Mouse (Mus musculus): ENCODE measurements around the gene Usp39. TPM values are rescaled to one million over a fixed set of nuclear protein-coding genes. Genes with fewer than 3 reads are reported as not detected.

The Usp39 gene
- polyA plus RNA-seq, 1 experiment, result 17.8 TPM

DNA sequence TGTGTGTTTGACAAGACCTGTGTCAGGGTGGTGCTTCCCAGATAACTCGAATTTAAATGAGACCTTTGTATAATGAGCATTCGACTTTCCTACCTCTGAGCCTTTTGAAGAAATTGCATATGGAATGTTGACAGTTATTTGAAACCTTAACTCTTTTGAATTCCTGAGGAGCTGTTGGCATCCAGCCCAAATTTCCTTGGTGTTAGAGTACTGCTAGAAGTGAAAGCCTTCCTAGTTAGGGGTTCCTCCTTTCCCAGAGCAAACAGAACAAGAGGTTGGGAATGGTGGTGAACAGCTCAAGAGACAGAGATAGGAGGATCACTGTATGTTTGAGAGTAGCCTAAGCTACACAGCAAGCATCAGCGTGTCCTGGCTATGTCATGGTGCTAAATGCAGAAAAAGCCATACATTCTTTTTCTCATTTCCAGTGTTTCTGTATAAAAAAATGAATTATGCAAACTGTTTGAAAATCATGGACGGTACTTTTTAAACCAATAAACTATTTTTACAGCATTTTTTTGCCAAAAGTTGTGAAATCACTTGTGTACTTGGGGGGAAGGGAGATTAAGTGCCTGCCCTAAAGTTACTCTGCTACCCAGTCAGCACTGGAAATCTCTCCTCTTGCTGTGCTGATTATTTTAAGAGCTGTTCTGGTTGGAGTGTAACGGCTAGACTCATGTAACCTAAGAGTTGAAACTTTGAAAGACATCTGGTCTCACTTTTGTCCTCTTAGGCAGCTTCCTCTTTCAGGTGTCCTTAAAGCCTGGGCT is 7.8 kb upstream of the Usp39 start:
- Histone ChIP-seq H3K27me3 (replicated peaks; ENCODE audit: control insufficient read depth, insufficient read depth, low read length) (no peaks in the 10 kb centered on the region), H3K4me1 (ENCODE audit: control insufficient read depth, insufficient read depth, low read length) (peaks cover 53% of the 10 kb centered on the region), H3K4me3 (ENCODE audit: insufficient read depth, low read depth, low read length) (no peak overlapping the region), H3K27ac (ENCODE audit: insufficient read depth, low read depth, low read length) (peak overlapping the region; percentile 39; the same call in 1 of the 2 replicates), H3K36me3 (ENCODE audit: control insufficient read depth, insufficient read depth, low read length) (no peaks in the 10 kb centered on the region; the same call in 1 of the 2 replicates)
- DNase-seq, result peak; percentile 58
- 45% methylated on average over 5 of the region's 5 CpGs for WGBS
- TF ChIP-seq CTCF (conservative IDR thresholded peaks at IDR 0.05; ENCODE audit: insufficient read depth, insufficient read length, low read depth, low read length), result no peak
- no peak for TF ChIP-seq POLR2A (IDR thresholded peaks at IDR 0.05; ENCODE audit: low read depth, low read length)

DNA sequence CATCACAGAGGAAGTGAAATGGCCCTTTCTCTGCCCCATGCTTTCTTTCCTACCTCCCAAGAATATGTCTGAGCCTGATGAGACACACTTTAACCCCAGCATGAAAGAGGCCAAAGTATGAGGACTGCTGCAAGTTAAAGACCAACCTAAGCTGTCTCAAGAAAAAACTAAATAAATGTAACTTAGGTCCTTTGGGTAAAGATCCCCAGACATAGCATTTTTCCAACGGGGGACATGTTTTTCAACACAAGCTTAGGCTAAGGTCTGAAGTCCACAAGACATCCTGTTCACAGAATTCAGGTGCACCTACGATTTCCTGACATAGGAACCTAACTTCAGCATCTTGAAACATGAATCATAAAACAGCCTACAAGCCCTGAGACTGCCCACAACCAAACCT is 5.2 kb upstream of the Usp39 start:
- 64% methylated on average over 2 of the region's 2 CpGs for WGBS
- Histone ChIP-seq H3K4me1 (ENCODE audit: control insufficient read depth, insufficient read depth, low read length) (peaks cover 45% of the 10 kb centered on the region), H3K27me3 (replicated peaks; ENCODE audit: control insufficient read depth, insufficient read depth, low read length) (no peaks in the 10 kb centered on the region), H3K36me3 (ENCODE audit: control insufficient read depth, insufficient read depth, low read length) (no peaks in the 10 kb centered on the region; the same call in 1 of the 2 replicates), H3K27ac (ENCODE audit: insufficient read depth, low read depth, low read length) (peak overlapping the region; percentile 77), H3K4me3 (ENCODE audit: insufficient read depth, low read depth, low read length) (no peak overlapping the region)
- DNase-seq, result peak; percentile 65
- TF ChIP-seq POLR2A (IDR thresholded peaks at IDR 0.05; ENCODE audit: low read depth, low read length) (no peak), CTCF (conservative IDR thresholded peaks at IDR 0.05; ENCODE audit: insufficient read depth, insufficient read length, low read depth, low read length) (no peak)

DNA sequence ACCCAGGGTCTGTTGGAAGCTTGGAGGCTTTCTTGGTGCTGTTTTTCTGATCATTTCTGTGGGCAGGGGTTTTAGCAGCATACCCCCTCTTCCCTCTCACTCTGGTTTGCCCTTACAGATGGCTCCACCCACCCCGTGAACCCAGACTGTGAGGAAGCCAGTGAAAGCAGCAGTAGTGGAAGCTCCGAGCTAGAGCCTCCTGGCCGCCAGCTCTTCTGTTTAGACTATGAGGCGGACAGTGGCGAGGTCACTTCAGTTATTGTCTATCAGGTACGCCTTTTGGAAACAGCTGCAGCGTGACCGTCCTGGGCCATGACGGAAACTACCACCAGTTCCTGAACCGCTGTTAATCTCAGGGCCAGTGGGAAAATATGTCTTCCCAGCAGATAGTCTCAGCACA is 3.4 kb upstream of the Usp39 start:
- WGBS, result 67% methylated on average over 10 of the region's 10 CpGs
- TF ChIP-seq CTCF (conservative IDR thresholded peaks at IDR 0.05; ENCODE audit: insufficient read depth, insufficient read length, low read depth, low read length) (no peak), POLR2A (IDR thresholded peaks at IDR 0.05; ENCODE audit: low read depth, low read length) (no peak)

DNA sequence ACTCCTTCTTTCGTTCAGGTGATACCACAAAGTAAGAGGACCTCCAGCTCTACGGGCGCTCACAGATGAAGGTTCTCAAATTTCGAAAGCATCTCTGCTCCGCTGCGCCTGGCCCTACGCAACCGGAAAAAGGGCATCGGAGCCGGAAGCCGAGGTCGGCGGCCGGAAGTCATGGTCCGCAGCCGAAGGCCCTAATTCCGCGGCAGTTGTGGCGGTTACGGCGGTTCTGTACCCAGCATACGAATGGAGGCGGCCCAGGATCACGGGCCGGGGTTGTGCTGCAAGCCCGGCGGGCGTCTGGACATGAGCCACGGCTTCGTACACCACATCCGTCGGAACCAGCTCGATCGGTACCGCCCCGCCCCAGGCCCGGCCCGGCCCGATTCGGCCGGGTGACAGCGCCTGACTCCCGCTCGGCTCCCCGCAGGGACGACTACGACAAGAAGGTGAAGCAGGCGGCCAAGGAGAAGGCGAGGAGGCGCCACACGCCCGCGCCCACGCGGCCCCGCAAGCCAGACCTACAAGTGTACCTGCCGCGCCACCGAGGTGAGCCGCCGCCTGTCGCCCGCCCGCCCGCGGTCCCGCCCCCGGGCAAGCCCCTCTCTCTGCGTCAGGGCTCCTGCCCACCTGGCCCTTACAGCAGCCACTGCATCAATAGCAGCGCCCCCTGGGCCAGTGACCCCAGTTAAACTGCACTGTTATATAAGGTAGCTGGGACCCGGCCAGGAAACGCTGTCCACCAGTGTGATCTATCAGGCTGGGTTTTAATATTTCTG is 2.4 kb upstream of the Usp39 start, which contains the start of gene 0610030E20Rik:
TSS of gene 0610030E20Rik (plus strand) at position 152 of the 776 bp plus-strand sequence.
- under 1% methylated on average over 69 of the region's 72 CpGs for WGBS

More for the DNA sequence above, 3.4 kb upstream of the Usp39 start:
- Histone ChIP-seq H3K36me3 (ENCODE audit: control insufficient read depth, insufficient read depth, low read length) (no peaks in the 10 kb centered on the region; the same call in 1 of the 2 replicates), H3K4me3 (ENCODE audit: insufficient read depth, low read depth, low read length) (no peak overlapping the region), H3K27ac (ENCODE audit: insufficient read depth, low read depth, low read length) (peak overlapping the region; percentile 77), H3K4me1 (ENCODE audit: control insufficient read depth, insufficient read depth, low read length) (peaks cover 37% of the 10 kb centered on the region), H3K27me3 (replicated peaks; ENCODE audit: control insufficient read depth, insufficient read depth, low read length) (no peaks in the 10 kb centered on the region)
- DNase-seq, result peak; percentile 62

DNA sequence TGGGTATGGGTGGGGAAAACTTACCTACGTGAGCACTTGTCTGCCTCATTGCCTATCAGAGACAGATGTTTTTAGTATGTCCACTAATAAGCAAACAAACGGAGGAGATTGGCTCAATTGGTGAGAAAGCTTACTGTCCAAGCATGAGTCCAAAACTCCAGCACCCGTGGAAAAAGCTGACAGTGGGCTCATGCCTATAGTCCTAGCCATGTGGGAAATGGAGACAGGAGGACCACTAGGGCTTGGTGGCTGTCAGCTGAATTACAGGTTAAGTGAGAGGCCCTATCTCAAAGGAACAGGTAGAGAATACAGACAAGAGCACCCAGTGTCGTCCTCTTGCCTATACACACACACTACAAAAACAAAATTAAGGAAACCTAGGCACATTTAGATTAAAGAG is 1.3 kb upstream of the Usp39 start:
- no peak overlapping the region for H3K27ac ChIP-seq (ENCODE audit: insufficient read depth, low read depth, low read length)
- TF ChIP-seq POLR2A (IDR thresholded peaks at IDR 0.05; ENCODE audit: low read depth, low read length) (no peak), CTCF (conservative IDR thresholded peaks at IDR 0.05; ENCODE audit: insufficient read depth, insufficient read length, low read depth, low read length) (no peak)
- WGBS, result 80% methylated on average over 4 of the region's 4 CpGs
- H3K27me3 ChIP-seq (replicated peaks; ENCODE audit: control insufficient read depth, insufficient read depth, low read length), result no peaks in the 10 kb centered on the region
- peak; percentile 3 for DNase-seq
- H3K4me1 ChIP-seq (ENCODE audit: control insufficient read depth, insufficient read depth, low read length), result peaks cover 32% of the 10 kb centered on the region
- no peak overlapping the region for H3K4me3 ChIP-seq (ENCODE audit: insufficient read depth, low read depth, low read length)
- H3K36me3 ChIP-seq (ENCODE audit: control insufficient read depth, insufficient read depth, low read length), result no peaks in the 10 kb centered on the region; the same call in 1 of the 2 replicates

More for the DNA sequence above, 2.4 kb upstream of the Usp39 start, which contains the start of gene 0610030E20Rik:
- H3K4me1 ChIP-seq (ENCODE audit: control insufficient read depth, insufficient read depth, low read length), result peaks cover 34% of the 10 kb centered on the region
- H3K36me3 ChIP-seq (ENCODE audit: control insufficient read depth, insufficient read depth, low read length), result no peaks in the 10 kb centered on the region; the same call in 1 of the 2 replicates
- H3K27me3 ChIP-seq (replicated peaks; ENCODE audit: control insufficient read depth, insufficient read depth, low read length), result no peaks in the 10 kb centered on the region
- peak; percentile 92 for DNase-seq
- peak within 1 kb of the TSS; percentile 77 for H3K27ac ChIP-seq (ENCODE audit: insufficient read depth, low read depth, low read length)
- H3K4me3 ChIP-seq (ENCODE audit: insufficient read depth, low read depth, low read length), result peak within 1 kb of the TSS; percentile 96
- peak; percentile 38 for TF ChIP-seq POLR2A (IDR thresholded peaks at IDR 0.05; ENCODE audit: low read depth, low read length)
- TF ChIP-seq CTCF (conservative IDR thresholded peaks at IDR 0.05; ENCODE audit: insufficient read depth, insufficient read length, low read depth, low read length), result no peak

DNA sequence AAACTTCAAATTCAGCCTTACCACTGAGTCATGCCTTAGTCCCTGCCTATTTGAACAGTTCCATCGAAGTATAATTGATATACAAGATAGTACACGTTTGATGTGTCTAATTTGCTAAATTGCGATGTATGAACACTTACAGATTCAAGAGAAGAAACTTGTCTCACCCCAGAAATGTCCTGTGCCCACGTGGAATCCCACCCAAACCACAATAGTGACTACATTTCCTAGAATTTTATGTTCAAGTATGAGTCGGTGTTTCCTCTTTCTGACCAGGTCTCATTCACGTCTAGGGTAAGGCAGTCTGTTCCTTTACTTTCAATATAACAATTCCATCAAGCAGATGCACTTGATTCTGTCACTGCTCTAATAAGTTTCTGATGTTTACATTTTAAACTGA is 649 bp upstream of the Usp39 start:
- no peaks in the 10 kb centered on the region for H3K27me3 ChIP-seq (replicated peaks; ENCODE audit: control insufficient read depth, insufficient read depth, low read length)
- DNase-seq, result no peak
- WGBS, result 42% methylated on average over 6 of the region's 6 CpGs
- H3K4me1 ChIP-seq (ENCODE audit: control insufficient read depth, insufficient read depth, low read length), result peaks cover 31% of the 10 kb centered on the region
- no peaks in the 10 kb centered on the region; the same call in 1 of the 2 replicates for H3K36me3 ChIP-seq (ENCODE audit: control insufficient read depth, insufficient read depth, low read length)
- TF ChIP-seq POLR2A (IDR thresholded peaks at IDR 0.05; ENCODE audit: low read depth, low read length) (no peak), CTCF (conservative IDR thresholded peaks at IDR 0.05; ENCODE audit: insufficient read depth, insufficient read length, low read depth, low read length) (no peak)
- no peak overlapping the region for H3K27ac ChIP-seq (ENCODE audit: insufficient read depth, low read depth, low read length)
- H3K4me3 ChIP-seq (ENCODE audit: insufficient read depth, low read depth, low read length), result no peak overlapping the region
